24 mouse cellular contexts compared by ENCODE assay signal in genomic region chr4:10041301-10042093, GRCm38 (mm10).
DNase-seq lines count a peak whose midpoint lies in the region; ATAC-seq and TF ChIP-seq lines count a peak whose summit lies in the region.
"Had no signal": no experiment of that assay in that cellular context is flagged by ENCODE, and none has a peak within 500 bp of the region (broad histone marks: within the 10 kb centered on the region; RNA-seq: fewer than 3 reads in every experiment).

No protein-coding gene starts in this region.

- H3K79me2 ChIP-seq in liver, adult 2 months (ENCODE audit: control insufficient read depth, insufficient read depth, low read length) = no peaks in the 10 kb centered on the region

- no peaks in the 10 kb centered on the region for H3K9me3 ChIP-seq in heart, embryonic 11.5 days (replicated peaks; ENCODE audit: control insufficient read depth, low read length)
- no peaks in the 10 kb centered on the region for H3K9me3 ChIP-seq in liver, embryonic 12.5 days (replicated peaks)
- H3K9me3 ChIP-seq in forebrain, embryonic 15.5 days = no peaks in the 10 kb centered on the region
- H3K9me3 ChIP-seq: embryonic facial prominence, embryonic 10.5 days; forebrain, embryonic 10.5 days; G1E; heart, embryonic 13.5 days; hindbrain, embryonic 12.5 days had no signal

- TF ChIP-seq POLR2A in liver, adult 2 months (IDR thresholded peaks at IDR 0.05; ENCODE audit: extremely low read depth, insufficient read depth, low read length) = no peak

- no peaks in the 10 kb centered on the region for H3K36me3 ChIP-seq in heart, embryonic 11.5 days (ENCODE audit: control insufficient read depth, insufficient read depth, low read length)
- no peaks in the 10 kb centered on the region for H3K36me3 ChIP-seq in liver, adult 2 months (ENCODE audit: control insufficient read depth, insufficient read depth, low read length)
- no peaks in the 10 kb centered on the region for H3K36me3 ChIP-seq in liver, embryonic 12.5 days
- no peaks in the 10 kb centered on the region for H3K36me3 ChIP-seq in forebrain, embryonic 15.5 days
- H3K36me3 ChIP-seq: embryonic facial prominence, embryonic 10.5 days; forebrain, embryonic 10.5 days; G1E; heart, embryonic 13.5 days; hindbrain, embryonic 12.5 days had no signal

- no peak overlapping the region for H3K4me3 ChIP-seq in heart, embryonic 11.5 days (ENCODE audit: low read depth, low read length)
- no peak overlapping the region for H3K4me3 ChIP-seq in liver, adult 2 months (ENCODE audit: insufficient read depth, low read depth, low read length)
- no peak overlapping the region for H3K4me3 ChIP-seq in liver, embryonic 12.5 days
- no peak overlapping the region for H3K4me3 ChIP-seq in forebrain, embryonic 15.5 days
- H3K4me3 ChIP-seq: embryonic facial prominence, embryonic 10.5 days; forebrain, embryonic 10.5 days; heart, adult 2 months; heart, embryonic 13.5 days; hindbrain, embryonic 12.5 days had no signal

- no peaks in the 10 kb centered on the region for H3K27me3 ChIP-seq in heart, embryonic 11.5 days (ENCODE audit: control insufficient read depth, insufficient read depth, low read length)
- no peaks in the 10 kb centered on the region for H3K27me3 ChIP-seq in liver, adult 2 months (ENCODE audit: control insufficient read depth, insufficient read depth, low read length)
- H3K27me3 ChIP-seq in liver, embryonic 12.5 days (replicated peaks) = no peaks in the 10 kb centered on the region
- H3K27me3 ChIP-seq in forebrain, embryonic 15.5 days = no peaks in the 10 kb centered on the region
- H3K27me3 ChIP-seq: heart, embryonic 13.5 days; hindbrain, embryonic 12.5 days had no signal

- no peak overlapping the region for H3K9ac ChIP-seq in heart, embryonic 11.5 days (ENCODE audit: low read depth, low read length)
- H3K9ac ChIP-seq in liver, adult 2 months (ENCODE audit: low read depth, low read length) = no peak overlapping the region
- H3K9ac ChIP-seq in liver, embryonic 12.5 days = no peak overlapping the region
- no peak overlapping the region for H3K9ac ChIP-seq in forebrain, embryonic 15.5 days (replicated peaks)
- H3K9ac ChIP-seq: heart, embryonic 13.5 days; hindbrain, embryonic 12.5 days had no signal

- H3K4me2 ChIP-seq in heart, embryonic 11.5 days = no peak overlapping the region
- H3K4me2 ChIP-seq in liver, embryonic 12.5 days = no peak overlapping the region
- H3K4me2 ChIP-seq in forebrain, embryonic 15.5 days (replicated peaks) = no peak overlapping the region
- H3K4me2 ChIP-seq: heart, embryonic 13.5 days; hindbrain, embryonic 12.5 days had no signal

- TF ChIP-seq CTCF in liver, adult 2 months (IDR thresholded peaks at IDR 0.05; ENCODE audit: low read depth, low read length) = no peak

- WGBS in heart, embryonic 11.5 days (ENCODE audit: insufficient replicate concordance) = 58% methylated on average over 2 of the region's 2 CpGs
- 52% methylated on average over 2 of the region's 2 CpGs for WGBS in liver, adult 2 months
- WGBS in liver, embryonic 12.5 days (ENCODE audit: insufficient replicate concordance) = 45% methylated on average over 2 of the region's 2 CpGs
- 73% methylated on average over 2 of the region's 2 CpGs for WGBS in forebrain, embryonic 15.5 days

- H3K4me1 ChIP-seq in heart, embryonic 11.5 days (ENCODE audit: control insufficient read depth, insufficient read depth, low read length) = no peaks in the 10 kb centered on the region
- H3K4me1 ChIP-seq in liver, adult 2 months (ENCODE audit: control insufficient read depth, insufficient read depth, low read length) = no peaks in the 10 kb centered on the region
- no peaks in the 10 kb centered on the region for H3K4me1 ChIP-seq in liver, embryonic 12.5 days
- no peaks in the 10 kb centered on the region for H3K4me1 ChIP-seq in forebrain, embryonic 15.5 days
- H3K4me1 ChIP-seq: embryonic facial prominence, embryonic 10.5 days; forebrain, embryonic 10.5 days; heart, embryonic 13.5 days; hindbrain, embryonic 12.5 days had no signal

- no peak for ATAC-seq in heart, embryonic 11.5 days (replicated peaks; ENCODE audit: insufficient number of reproducible peaks, low FRiP score, low TSS enrichment)
- ATAC-seq in liver, embryonic 12.5 days = no peak
- no peak for ATAC-seq in forebrain, embryonic 15.5 days (replicated peaks)
- ATAC-seq: CD4-positive, CD25-positive, alpha-beta regulatory T cell, adult 4 months; forebrain, embryonic 14.5 days; hindbrain, embryonic 16.5 days; inflammation-experienced regulatory T-cells, adult 6 months had no signal

- no peak overlapping the region for H3K27ac ChIP-seq in heart, embryonic 11.5 days (ENCODE audit: low read depth, low read length)
- H3K27ac ChIP-seq in liver, adult 2 months (replicated peaks; ENCODE audit: insufficient read depth, low read depth, low read length) = no peak overlapping the region
- H3K27ac ChIP-seq in liver, embryonic 12.5 days = no peak overlapping the region
- no peak overlapping the region for H3K27ac ChIP-seq in forebrain, embryonic 15.5 days (replicated peaks)
- H3K27ac ChIP-seq: embryonic facial prominence, embryonic 10.5 days; forebrain, embryonic 10.5 days; heart, adult 2 months; heart, embryonic 13.5 days; hindbrain, embryonic 12.5 days had no signal

- DNase-seq in heart, adult 18-20 months = peak; percentile 5 to 19
- peak; percentile 53 for DNase-seq in liver, adult 2 months (ENCODE audit: extremely low read depth, low read depth, low spot score)
- DNase-seq in fibroblast of lung, adult 2 months (ENCODE audit: low read depth) = peak; percentile 23
- DNase-seq in urinary bladder, postnatal 4 days (ENCODE audit: low spot score in 2 of 2) = no peak
- DNase-seq: adrenal gland, postnatal 14 days; B cell, adult 2 months; cerebellum, adult 11-12 months; cerebellum, adult 9-11 months; cerebellum, postnatal 36 days; gastrocnemius, postnatal 36 days; heart, adult 2 months; heart, postnatal 4 days had no signal

Comparison
In these comparisons a context has a peak if more than half of its experiments do, and no peak if none do; other contexts are left out.
1. DNase-seq: peak in heart, adult 18-20 months (2 of 2), liver, adult 2 months (single experiment) and fibroblast of lung, adult 2 months (single experiment); none in urinary bladder, postnatal 4 days (0 of 2).